Mouse (Mus musculus): ENCODE measurements around the gene Phb.

The Phb gene

GRCm38 (mm10) chr11:95666529-95667149 lies at the start of gene Phb:
Phb (plus strand) TSS chr11:95666957.
- peak; percentile 79 for DNase-seq (ENCODE audit: low read depth, low spot score)

- DNase-seq (ENCODE audit: low read depth, low spot score) = no peak
These were observed 48.8 kb upstream of the Phb start for GRCm38 (mm10) chr11:95617785-95618465.

DNA sequence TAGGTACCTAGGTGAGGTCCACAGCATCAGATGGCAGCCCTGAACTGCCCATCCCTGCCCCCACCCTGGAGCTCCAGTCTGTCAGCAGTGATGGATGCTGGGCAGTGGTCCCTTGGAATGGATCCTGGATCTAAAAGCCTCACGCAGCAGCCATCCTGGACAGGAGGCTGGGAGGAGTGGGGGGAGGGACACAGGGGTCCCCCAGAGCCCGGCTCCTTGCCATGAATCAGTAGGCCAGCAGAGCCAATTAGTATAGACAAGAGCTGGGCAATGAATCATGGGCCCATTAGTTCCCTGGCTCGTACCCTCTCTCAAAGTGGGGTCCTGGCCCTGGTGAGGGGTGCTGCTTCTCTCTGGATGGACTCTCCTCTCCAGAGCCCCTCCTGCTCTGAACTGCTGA lies 47.7 kb upstream of the Phb start:
- DNase-seq (ENCODE audit: low read depth, low spot score) = no peak

DNA sequence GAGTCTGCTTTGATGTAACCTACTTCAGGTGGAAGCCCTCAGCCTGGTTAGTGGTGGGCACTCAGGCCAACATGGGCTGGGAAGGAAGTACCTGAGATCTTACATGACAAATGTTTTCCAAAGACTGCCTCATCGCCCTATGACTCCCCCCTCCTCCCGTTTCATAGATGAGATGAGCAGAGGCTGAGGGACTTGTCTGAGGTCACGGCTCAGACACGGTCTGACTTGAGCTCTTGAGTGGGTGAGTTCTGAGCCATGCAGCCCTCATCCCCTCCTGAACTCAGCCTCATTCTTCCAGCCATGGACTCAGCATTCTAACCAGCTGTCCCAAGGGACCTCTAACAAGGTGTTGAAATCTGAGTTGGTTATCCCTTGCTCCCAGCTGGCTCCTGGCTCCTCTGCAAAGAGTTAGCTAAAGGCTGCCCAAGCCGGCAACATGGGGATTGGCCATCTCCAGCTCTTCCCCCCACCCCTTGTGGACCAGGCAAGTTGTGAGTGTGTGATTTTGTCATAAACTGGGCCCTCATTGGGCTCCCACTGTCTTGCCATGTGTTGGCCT lies 46.8 kb upstream of the Phb start:
- DNase-seq (ENCODE audit: low read depth, low spot score) = no peak

GRCm38 (mm10) chr11:95621010-95621409 lies 45.7 kb upstream of the Phb start:
- DNase-seq (ENCODE audit: low read depth, low spot score) = no peak

DNA sequence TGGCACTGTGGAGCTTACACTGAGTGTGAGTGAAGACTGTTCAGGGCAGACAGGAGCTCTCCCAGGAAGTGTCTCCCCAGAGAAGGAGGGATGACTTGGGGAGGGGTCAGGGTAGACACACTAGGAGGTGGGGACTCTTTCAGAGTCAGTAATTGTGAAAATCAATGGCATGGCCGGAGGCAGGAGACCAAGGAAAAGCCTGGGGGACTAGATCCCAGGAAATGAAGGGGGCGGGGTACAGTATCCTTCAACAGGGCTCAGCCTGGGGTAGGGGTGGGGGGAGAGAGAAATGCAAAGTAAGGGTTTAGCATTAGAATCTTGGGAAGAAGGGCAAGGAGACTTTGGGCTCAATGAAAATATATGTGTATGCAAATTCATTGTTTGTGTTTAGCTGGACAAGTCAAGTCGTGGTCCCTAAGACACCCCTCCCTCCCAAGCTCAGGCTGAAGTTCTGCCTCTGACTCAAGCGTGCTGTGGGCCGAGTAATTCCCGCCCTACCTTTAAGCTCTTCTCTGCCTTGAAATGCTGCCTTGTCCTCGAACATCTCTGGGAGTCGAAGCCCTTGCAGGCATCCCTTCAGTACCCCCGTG lies 45.1 kb upstream of the Phb start:
- no peak for DNase-seq (ENCODE audit: low read depth, low spot score)

DNA sequence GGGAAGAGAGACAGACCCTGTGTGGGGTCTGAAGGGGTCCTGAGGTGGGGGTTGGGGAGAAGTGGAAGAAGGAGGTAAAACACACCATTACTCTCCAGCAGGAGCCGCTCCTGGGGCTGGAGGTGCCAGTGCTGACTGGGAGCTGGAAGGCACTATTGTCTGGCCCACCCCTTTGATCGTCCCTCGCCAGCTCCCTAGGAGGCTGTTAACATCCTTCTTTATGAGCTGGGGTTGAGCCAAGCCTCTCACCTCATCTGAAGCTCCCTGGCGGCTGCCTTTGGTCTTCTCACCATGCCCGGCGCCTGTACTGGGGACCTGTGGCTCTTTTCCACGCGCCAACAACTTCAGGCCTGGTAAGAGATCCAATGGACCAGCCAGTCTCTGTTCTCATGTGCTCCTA lies 44.3 kb upstream of the Phb start:
- DNase-seq (ENCODE audit: low read depth, low spot score) = no peak

DNA sequence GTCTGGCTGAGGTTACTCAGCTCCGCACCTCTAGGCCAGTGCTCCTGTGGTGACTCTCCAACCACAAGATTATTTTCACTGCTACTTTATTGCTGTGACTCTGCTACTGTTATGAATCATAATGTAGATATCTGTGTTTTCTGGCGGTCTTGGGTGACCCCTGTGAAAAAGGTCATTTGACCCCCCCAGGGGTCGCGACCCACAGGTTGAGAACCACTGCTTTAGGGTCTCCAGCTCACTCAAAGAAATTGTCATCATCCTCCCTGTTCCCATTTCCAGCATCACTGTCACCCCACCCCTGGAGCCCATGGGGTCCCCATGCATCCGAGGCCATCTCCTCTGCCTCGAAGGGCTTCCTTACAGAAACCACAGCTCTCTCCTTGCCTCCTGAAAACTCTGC lies 36.2 kb upstream of the Phb start:
- no peak for DNase-seq (ENCODE audit: low read depth, low spot score)

GRCm38 (mm10) chr11:95631301-95631700 lies 35.5 kb upstream of the Phb start:
- DNase-seq (ENCODE audit: low read depth, low spot score) = no peak

GRCm38 (mm10) chr11:95632474-95632873 lies 34.3 kb upstream of the Phb start:
- DNase-seq (ENCODE audit: low read depth, low spot score) = no peak

GRCm38 (mm10) chr11:95633512-95634000 lies 33.2 kb upstream of the Phb start:
- no peak for DNase-seq (ENCODE audit: low read depth, low spot score)

GRCm38 (mm10) chr11:95635030-95635429 lies 31.7 kb upstream of the Phb start:
- DNase-seq (ENCODE audit: low read depth, low spot score) = no peak

DNA sequence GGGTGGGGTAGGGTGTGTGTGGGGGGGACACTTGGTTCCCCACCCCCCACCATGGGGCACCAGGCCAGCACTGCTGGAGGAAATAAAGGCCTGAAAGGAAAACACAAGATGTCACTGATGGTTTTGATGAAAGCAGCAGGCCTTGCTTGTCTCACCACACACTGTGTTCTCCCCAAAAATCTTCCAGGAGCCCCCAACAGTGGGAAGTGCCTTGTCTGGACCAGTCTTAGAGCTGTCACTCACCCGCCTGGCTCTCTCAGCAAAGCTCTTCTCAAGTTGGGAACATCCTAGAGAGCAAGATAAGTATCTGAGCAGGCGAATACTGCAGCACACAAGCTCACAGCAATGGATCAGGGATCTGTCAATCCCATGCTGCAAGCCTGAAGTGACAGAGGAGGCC lies 26.0 kb upstream of the Phb start:
- no peak for DNase-seq (ENCODE audit: low read depth, low spot score)

DNA sequence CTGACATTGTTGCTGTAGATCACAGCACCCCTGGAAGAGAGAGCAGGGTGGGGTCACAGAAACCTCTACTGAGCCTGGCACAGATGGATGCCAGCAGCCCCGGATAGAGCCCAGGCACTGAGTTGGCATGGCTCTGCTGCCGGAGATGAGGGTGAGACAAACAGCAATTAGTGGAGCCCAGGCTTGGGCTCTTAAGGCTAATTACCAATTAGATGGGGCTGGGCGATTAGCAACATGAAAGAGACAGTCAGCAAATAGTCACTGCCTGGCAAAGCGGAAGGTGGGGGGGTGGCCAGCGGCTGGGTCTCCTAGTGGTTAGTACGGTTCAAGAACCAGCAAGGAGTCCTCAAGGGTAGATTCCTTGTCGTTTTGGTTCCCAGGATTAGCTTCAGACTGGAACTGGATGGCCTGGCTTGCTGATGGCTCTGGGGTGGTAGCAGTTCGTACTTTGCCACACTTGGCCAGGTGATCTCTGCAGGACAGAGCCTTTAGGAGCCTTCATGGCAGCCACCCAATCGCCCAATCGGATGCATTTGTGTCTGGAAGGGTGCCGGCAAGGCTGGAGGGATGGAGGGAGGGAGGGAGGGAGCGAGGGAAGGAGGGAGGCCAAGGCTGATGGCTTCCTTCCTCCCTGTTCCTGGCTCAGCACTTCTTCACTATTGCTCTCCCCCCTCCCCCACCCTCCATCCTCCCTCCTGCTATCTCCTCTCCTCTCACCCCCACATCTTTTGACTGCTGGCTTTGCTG lies 24.1 kb upstream of the Phb start:
- DNase-seq (ENCODE audit: low read depth, low spot score) = no peak

DNA sequence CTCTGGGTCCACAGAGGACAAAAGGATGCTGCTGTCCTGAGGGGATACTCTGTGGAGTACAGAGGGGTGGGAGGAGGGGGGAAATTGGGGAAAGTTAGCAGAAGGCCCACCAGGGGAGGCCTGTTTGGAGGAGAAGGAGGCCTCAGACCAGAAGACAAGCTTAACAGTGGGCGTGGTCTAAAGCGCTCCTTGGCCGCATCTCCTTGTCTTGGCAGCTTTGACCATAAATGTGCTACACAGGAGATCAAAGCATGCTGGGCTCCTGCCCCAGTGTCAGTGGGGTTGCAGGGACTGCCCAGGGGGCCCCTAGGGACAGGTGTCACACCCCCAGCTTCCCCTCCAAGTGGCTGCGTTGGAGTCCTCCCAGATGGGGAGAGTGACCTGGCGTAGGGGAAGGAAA lies 22.9 kb upstream of the Phb start:
- DNase-seq (ENCODE audit: low read depth, low spot score) = no peak

GRCm38 (mm10) chr11:95644381-95644780 lies 22.4 kb upstream of the Phb start:
- DNase-seq (ENCODE audit: low read depth, low spot score) = no peak

DNA sequence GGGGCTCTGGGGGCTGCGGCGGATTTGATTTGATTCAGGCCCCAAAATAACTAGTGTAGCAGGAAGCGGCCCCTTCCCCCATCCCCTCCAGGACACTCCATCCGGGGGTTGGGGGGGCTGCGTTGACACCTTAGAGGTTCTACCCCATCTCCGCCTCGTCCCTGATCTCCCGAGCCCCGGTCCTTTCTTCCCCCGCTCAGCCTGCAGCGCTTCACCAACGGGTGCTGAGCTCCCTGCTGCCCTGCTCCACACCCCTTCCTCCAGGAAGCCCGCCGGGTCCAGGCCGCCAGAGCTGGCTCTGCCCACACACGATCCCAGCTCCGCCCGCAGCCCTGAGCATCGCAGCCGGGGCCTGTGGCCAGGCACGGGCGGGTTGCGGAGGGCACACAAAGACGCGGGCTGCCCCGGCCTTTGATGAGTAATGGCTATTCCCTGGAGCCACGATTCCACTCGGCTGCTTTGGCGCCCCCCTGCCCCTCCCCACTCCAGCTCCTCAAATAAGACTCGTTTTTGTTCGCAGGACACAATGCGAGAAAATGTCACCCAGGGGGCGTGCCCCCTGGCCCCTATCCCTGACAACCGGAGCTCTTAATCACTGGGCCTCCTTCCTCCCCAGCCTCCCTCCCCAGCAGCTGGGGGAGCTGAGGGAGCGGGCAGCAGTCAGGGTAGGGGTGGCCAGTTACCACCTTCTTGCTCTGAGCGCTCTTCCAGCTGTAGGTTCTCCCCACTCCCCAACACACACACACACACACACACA lies 21.2 kb upstream of the Phb start:
- no peak for DNase-seq (ENCODE audit: low read depth, low spot score)

DNA sequence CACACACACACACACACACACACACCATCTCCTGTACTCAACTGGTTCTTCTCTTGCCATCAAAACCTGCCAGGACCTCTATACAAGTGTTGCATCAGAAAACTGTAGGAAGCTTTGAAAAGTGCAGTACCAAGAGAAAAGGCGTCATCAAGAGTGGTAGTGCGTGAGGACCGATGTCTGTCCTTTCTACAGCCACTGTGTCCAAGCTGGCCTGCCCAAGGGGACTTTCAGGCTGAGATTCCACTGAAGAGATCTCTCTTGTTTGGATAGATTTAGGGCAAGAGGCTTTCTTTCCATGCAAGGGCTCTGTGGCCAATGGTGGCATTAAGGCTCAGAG lies 20.6 kb upstream of the Phb start:
- no peak for DNase-seq (ENCODE audit: low read depth, low spot score)

DNA sequence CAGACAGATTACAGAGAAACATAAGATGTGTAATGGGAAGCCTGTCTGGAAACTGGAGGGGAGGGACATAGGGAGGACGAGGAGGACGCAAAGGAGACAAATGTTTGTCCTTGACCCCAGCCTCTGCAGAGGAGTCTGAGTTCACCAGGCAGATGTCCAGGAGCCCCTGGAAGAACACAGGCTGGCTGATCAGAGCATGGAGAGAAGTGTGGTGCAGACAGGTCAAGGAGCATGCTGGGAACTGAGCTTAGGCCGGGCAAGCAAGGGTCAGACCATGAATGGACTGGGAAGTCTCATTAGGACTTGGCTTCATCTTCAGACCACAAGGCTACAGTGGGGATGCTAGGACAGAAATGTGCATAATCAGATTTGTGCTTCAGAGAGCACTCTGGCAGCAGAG lies 19.0 kb upstream of the Phb start:
- DNase-seq (ENCODE audit: low read depth, low spot score) = no peak

DNA sequence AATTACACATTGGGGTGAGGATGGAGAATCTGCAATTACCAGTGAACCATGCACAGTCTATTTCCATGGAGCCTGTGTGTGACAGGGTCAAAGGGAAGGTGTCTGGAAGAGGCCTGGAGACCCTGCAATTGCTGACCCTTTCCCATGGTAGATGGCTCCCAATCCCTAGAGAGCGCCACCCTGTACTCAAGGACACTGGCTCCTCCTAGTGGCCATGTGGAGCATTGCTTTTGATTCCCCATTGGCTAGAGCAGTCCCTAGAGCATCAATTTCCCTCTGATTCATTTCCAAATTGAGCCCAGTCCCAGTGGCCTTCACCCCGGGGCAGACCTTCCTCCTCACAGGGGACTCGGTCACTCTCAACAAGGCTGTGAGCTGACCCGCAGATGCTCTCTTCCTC lies 17.9 kb upstream of the Phb start:
- DNase-seq (ENCODE audit: low read depth, low spot score) = peak; percentile 37

DNA sequence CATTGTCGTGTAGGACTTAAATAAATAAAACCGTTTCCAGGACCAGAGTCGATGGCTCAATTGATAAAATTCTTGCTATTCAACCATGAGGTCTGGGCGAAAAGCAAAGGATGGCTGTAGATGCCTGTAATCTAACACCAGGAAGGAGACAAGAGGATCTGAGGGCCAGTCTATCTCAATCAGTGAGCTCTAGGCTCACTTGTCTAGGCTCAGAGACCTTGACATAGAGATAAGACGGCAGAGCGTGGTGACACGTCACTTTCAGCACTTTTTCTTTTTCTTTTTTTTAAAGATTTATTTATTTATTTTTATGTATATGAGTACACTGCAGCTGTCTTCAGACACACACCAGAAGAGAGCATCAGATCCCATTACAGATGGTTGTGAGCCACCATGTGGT lies 17.2 kb upstream of the Phb start:
- DNase-seq (ENCODE audit: low read depth, low spot score) = no peak

GRCm38 (mm10) chr11:95650001-95650400 lies 16.8 kb upstream of the Phb start:
- DNase-seq (ENCODE audit: low read depth, low spot score) = no peak

Data from c-Kit-negative CD71-positive TER-119-positive erythroid progenitor cells, embryonic 14.5 days (primary cell).